Mouse (Mus musculus): Measurements from ENCODE around the gene Rin3. TPM values are rescaled to one million over a fixed set of nuclear protein-coding genes. Genes with fewer than 3 reads are reported as not detected.

Rin3 gene
- polyA plus RNA-seq, 1 experiment from 2014 or later, result 5.0 TPM

GRCm38 (mm10) chr12:102292501-102293215 is 9.8 kb downstream of the Rin3 start:
- H3K27me3 ChIP-seq (ENCODE audit: control insufficient read depth, insufficient read depth, low read length), result no peaks in the 10 kb centered on the region
- H3K4me3 ChIP-seq (ENCODE audit: low read depth, low read length), result no peak overlapping the region
- H3K36me3 ChIP-seq (ENCODE audit: control insufficient read depth, insufficient read depth, low read length), result no peaks in the 10 kb centered on the region
- DNase-seq (ENCODE audit: low spot score) (no peak), ATAC-seq (ENCODE audit: low FRiP score) (no peak)
- H3K9me3 ChIP-seq (ENCODE audit: control insufficient read depth, low read length), result no peaks in the 10 kb centered on the region
- no peak overlapping the region for H3K9ac ChIP-seq (ENCODE audit: low read depth, low read length)
- WGBS, result 75% methylated on average over 7 of the region's 7 CpGs
- no peak overlapping the region for H3K27ac ChIP-seq (ENCODE audit: low read depth, low read length)
- no peak overlapping the region for H3K4me2 ChIP-seq (replicated peaks; ENCODE audit: low read depth, low read length)
- no peaks in the 10 kb centered on the region for H3K4me1 ChIP-seq (replicated peaks; ENCODE audit: control insufficient read depth, insufficient read depth, low read length)

- no peak overlapping the region for H3K4me2 ChIP-seq (replicated peaks; ENCODE audit: low read depth, low read length)
- DNase-seq (ENCODE audit: low spot score), result no peak
- 89% methylated on average over 5 of the region's 5 CpGs for WGBS
These were observed 11.8 kb downstream of the Rin3 start for GRCm38 (mm10) chr12:102294634-102295033.

GRCm38 (mm10) chr12:102295230-102295629 is 12.4 kb downstream of the Rin3 start:
- Histone ChIP-seq H3K9ac (ENCODE audit: low read depth, low read length) (no peak overlapping the region), H3K27me3 (ENCODE audit: control insufficient read depth, insufficient read depth, low read length) (no peaks in the 10 kb centered on the region), H3K9me3 (ENCODE audit: control insufficient read depth, low read length) (no peaks in the 10 kb centered on the region), H3K36me3 (ENCODE audit: control insufficient read depth, insufficient read depth, low read length) (no peaks in the 10 kb centered on the region), H3K4me1 (replicated peaks; ENCODE audit: control insufficient read depth, insufficient read depth, low read length) (no peaks in the 10 kb centered on the region), H3K27ac (ENCODE audit: low read depth, low read length) (no peak overlapping the region), H3K4me2 (replicated peaks; ENCODE audit: low read depth, low read length) (no peak overlapping the region), H3K4me3 (ENCODE audit: low read depth, low read length) (no peak overlapping the region)
- 80% methylated on average over 7 of the region's 7 CpGs for WGBS
- DNase-seq (ENCODE audit: low spot score) (no peak), ATAC-seq (ENCODE audit: low FRiP score) (no peak)

More at GRCm38 (mm10) chr12:102294634-102295033, 11.8 kb downstream of the Rin3 start:
- Histone ChIP-seq H3K36me3 (ENCODE audit: control insufficient read depth, insufficient read depth, low read length) (no peaks in the 10 kb centered on the region), H3K27me3 (ENCODE audit: control insufficient read depth, insufficient read depth, low read length) (no peaks in the 10 kb centered on the region), H3K4me3 (ENCODE audit: low read depth, low read length) (no peak overlapping the region), H3K9ac (ENCODE audit: low read depth, low read length) (no peak overlapping the region), H3K9me3 (ENCODE audit: control insufficient read depth, low read length) (no peaks in the 10 kb centered on the region), H3K4me1 (replicated peaks; ENCODE audit: control insufficient read depth, insufficient read depth, low read length) (no peaks in the 10 kb centered on the region), H3K27ac (ENCODE audit: low read depth, low read length) (no peak overlapping the region)
- no peak for ATAC-seq (ENCODE audit: low FRiP score)

- Histone ChIP-seq H3K4me1 (replicated peaks; ENCODE audit: control insufficient read depth, insufficient read depth, low read length) (no peaks in the 10 kb centered on the region), H3K9me3 (ENCODE audit: control insufficient read depth, low read length) (no peaks in the 10 kb centered on the region), H3K27me3 (ENCODE audit: control insufficient read depth, insufficient read depth, low read length) (no peaks in the 10 kb centered on the region), H3K27ac (ENCODE audit: low read depth, low read length) (no peak overlapping the region), H3K36me3 (ENCODE audit: control insufficient read depth, insufficient read depth, low read length) (no peaks in the 10 kb centered on the region), H3K9ac (ENCODE audit: low read depth, low read length) (no peak overlapping the region), H3K4me3 (ENCODE audit: low read depth, low read length) (no peak overlapping the region), H3K4me2 (replicated peaks; ENCODE audit: low read depth, low read length) (no peak overlapping the region)
- DNase-seq (ENCODE audit: low spot score), result no peak
- WGBS, result 90% methylated on average over 8 of the region's 8 CpGs
- no peak for ATAC-seq (ENCODE audit: low FRiP score)
These were observed 12.8 kb downstream of the Rin3 start for GRCm38 (mm10) chr12:102295662-102296061.

GRCm38 (mm10) chr12:102296361-102296760 is 13.5 kb downstream of the Rin3 start:
- H3K27ac ChIP-seq (ENCODE audit: low read depth, low read length), result no peak overlapping the region
- DNase-seq (ENCODE audit: low spot score), result no peak
- no peak overlapping the region for H3K4me2 ChIP-seq (replicated peaks; ENCODE audit: low read depth, low read length)
- H3K4me1 ChIP-seq (replicated peaks; ENCODE audit: control insufficient read depth, insufficient read depth, low read length), result no peaks in the 10 kb centered on the region
- no peak for ATAC-seq (ENCODE audit: low FRiP score)
- H3K27me3 ChIP-seq (ENCODE audit: control insufficient read depth, insufficient read depth, low read length), result no peaks in the 10 kb centered on the region
- H3K4me3 ChIP-seq (ENCODE audit: low read depth, low read length), result no peak overlapping the region
- no peaks in the 10 kb centered on the region for H3K9me3 ChIP-seq (ENCODE audit: control insufficient read depth, low read length)
- H3K9ac ChIP-seq (ENCODE audit: low read depth, low read length), result no peak overlapping the region
- no peaks in the 10 kb centered on the region for H3K36me3 ChIP-seq (ENCODE audit: control insufficient read depth, insufficient read depth, low read length)
- 84% methylated on average over 1 of the region's 1 CpGs for WGBS

- WGBS, result 89% methylated on average over 4 of the region's 4 CpGs
- no peak for DNase-seq (ENCODE audit: low spot score)
These were observed 14.1 kb downstream of the Rin3 start for GRCm38 (mm10) chr12:102296967-102297366.

GRCm38 (mm10) chr12:102299209-102299608 is 16.4 kb downstream of the Rin3 start:
- no peaks in the 10 kb centered on the region for H3K36me3 ChIP-seq (ENCODE audit: control insufficient read depth, insufficient read depth, low read length)
- DNase-seq (ENCODE audit: low spot score), result no peak
- H3K4me3 ChIP-seq (ENCODE audit: low read depth, low read length), result no peak overlapping the region
- no peak overlapping the region for H3K9ac ChIP-seq (ENCODE audit: low read depth, low read length)
- 74% methylated on average over 5 of the region's 5 CpGs for WGBS
- H3K4me1 ChIP-seq (replicated peaks; ENCODE audit: control insufficient read depth, insufficient read depth, low read length), result 0 out of 2 replicates have a peak, but pooled peaks cover 2% of the 10 kb centered on the region
- no peaks in the 10 kb centered on the region for H3K27me3 ChIP-seq (ENCODE audit: control insufficient read depth, insufficient read depth, low read length)
- no peak overlapping the region for H3K4me2 ChIP-seq (replicated peaks; ENCODE audit: low read depth, low read length)
- no peak for ATAC-seq (ENCODE audit: low FRiP score)
- H3K9me3 ChIP-seq (ENCODE audit: control insufficient read depth, low read length), result no peaks in the 10 kb centered on the region
- H3K27ac ChIP-seq (ENCODE audit: low read depth, low read length), result no peak overlapping the region

More at GRCm38 (mm10) chr12:102296967-102297366, 14.1 kb downstream of the Rin3 start:
- Histone ChIP-seq H3K36me3 (ENCODE audit: control insufficient read depth, insufficient read depth, low read length) (no peaks in the 10 kb centered on the region), H3K27me3 (ENCODE audit: control insufficient read depth, insufficient read depth, low read length) (no peaks in the 10 kb centered on the region), H3K9ac (ENCODE audit: low read depth, low read length) (no peak overlapping the region), H3K4me2 (replicated peaks; ENCODE audit: low read depth, low read length) (no peak overlapping the region), H3K4me3 (ENCODE audit: low read depth, low read length) (no peak overlapping the region), H3K9me3 (ENCODE audit: control insufficient read depth, low read length) (no peaks in the 10 kb centered on the region), H3K27ac (ENCODE audit: low read depth, low read length) (no peak overlapping the region), H3K4me1 (replicated peaks; ENCODE audit: control insufficient read depth, insufficient read depth, low read length) (no peaks in the 10 kb centered on the region)
- ATAC-seq (ENCODE audit: low FRiP score), result no peak

GRCm38 (mm10) chr12:102301585-102301984 is 18.7 kb downstream of the Rin3 start:
- H3K27ac ChIP-seq (ENCODE audit: low read depth, low read length), result no peak overlapping the region
- H3K9ac ChIP-seq (ENCODE audit: low read depth, low read length), result no peak overlapping the region
- no peak for DNase-seq (ENCODE audit: low spot score)
- 0 out of 2 replicates have a peak, but pooled peaks cover 2% of the 10 kb centered on the region for H3K4me1 ChIP-seq (replicated peaks; ENCODE audit: control insufficient read depth, insufficient read depth, low read length)
- H3K4me2 ChIP-seq (replicated peaks; ENCODE audit: low read depth, low read length), result no peak overlapping the region
- WGBS, result 79% methylated on average over 1 of the region's 1 CpGs
- H3K36me3 ChIP-seq (ENCODE audit: control insufficient read depth, insufficient read depth, low read length), result no peaks in the 10 kb centered on the region
- no peaks in the 10 kb centered on the region for H3K9me3 ChIP-seq (ENCODE audit: control insufficient read depth, low read length)
- ATAC-seq (ENCODE audit: low FRiP score), result no peak
- no peaks in the 10 kb centered on the region for H3K27me3 ChIP-seq (ENCODE audit: control insufficient read depth, insufficient read depth, low read length)
- no peak overlapping the region for H3K4me3 ChIP-seq (ENCODE audit: low read depth, low read length)

GRCm38 (mm10) chr12:102302322-102302721 is 19.5 kb downstream of the Rin3 start:
- no peak overlapping the region for H3K4me3 ChIP-seq (ENCODE audit: low read depth, low read length)
- no peak overlapping the region for H3K9ac ChIP-seq (ENCODE audit: low read depth, low read length)
- no peaks in the 10 kb centered on the region for H3K9me3 ChIP-seq (ENCODE audit: control insufficient read depth, low read length)
- H3K36me3 ChIP-seq (ENCODE audit: control insufficient read depth, insufficient read depth, low read length), result no peaks in the 10 kb centered on the region
- H3K27me3 ChIP-seq (ENCODE audit: control insufficient read depth, insufficient read depth, low read length), result no peaks in the 10 kb centered on the region
- WGBS, result 67% methylated on average over 9 of the region's 9 CpGs
- 0 out of 2 replicates have a peak, but pooled peaks cover 2% of the 10 kb centered on the region for H3K4me1 ChIP-seq (replicated peaks; ENCODE audit: control insufficient read depth, insufficient read depth, low read length)
- ATAC-seq (ENCODE audit: low FRiP score), result no peak
- no peak overlapping the region for H3K4me2 ChIP-seq (replicated peaks; ENCODE audit: low read depth, low read length)
- no peak overlapping the region for H3K27ac ChIP-seq (ENCODE audit: low read depth, low read length)
- no peak for DNase-seq (ENCODE audit: low spot score)

Data from hindbrain, embryonic 11.5 days (tissue).